Mouse (Mus musculus): ENCODE measurements around the gene BC017158. TPM values are rescaled to one million over a fixed set of nuclear protein-coding genes. Genes with fewer than 3 reads are reported as not detected.
A peak's percentile ranks its signal among the peaks of the same experiment; 100 is the strongest.

The BC017158 gene
- polyA plus RNA-seq, 1 experiment from 2014 or later: 16.7 TPM

DNA sequence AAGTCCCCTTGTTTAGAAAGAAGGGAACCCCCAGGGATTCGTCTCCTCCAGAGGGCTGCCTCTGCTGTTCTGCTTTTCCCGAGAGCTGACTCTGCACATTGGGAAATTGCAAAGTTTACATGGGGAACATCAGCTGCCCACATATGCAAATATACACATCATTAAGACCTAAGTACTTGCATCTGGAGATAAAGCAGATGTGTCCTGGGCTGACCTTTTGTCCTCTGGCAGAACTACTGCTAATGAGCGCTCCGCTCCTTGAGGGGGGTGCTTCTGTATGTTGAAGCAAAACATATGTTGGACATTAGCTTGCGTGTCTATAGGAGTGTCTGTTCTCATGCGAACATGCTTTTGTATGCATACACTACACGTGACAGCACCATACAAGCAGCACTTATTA lies 23.3 kb upstream of the BC017158 start:
- H3K27ac ChIP-seq: 0 out of 2 replicates have a peak overlapping the region, but pooled peaks have one; percentile 30
- H3K9ac ChIP-seq: no peak overlapping the region
- ATAC-seq (ENCODE audit: low read depth) (no peak), DNase-seq (no peak)
- 73% methylated on average over 7 of the region's 7 CpGs for WGBS (ENCODE audit: insufficient replicate concordance)
- H3K27me3 ChIP-seq: peaks cover 3% of the 10 kb centered on the region; the same call in 1 of the 2 replicates
- no peak overlapping the region for H3K4me2 ChIP-seq
- H3K9me3 ChIP-seq (replicated peaks): no peaks in the 10 kb centered on the region
- H3K4me3 ChIP-seq (replicated peaks): no peak overlapping the region
- H3K36me3 ChIP-seq: no peaks in the 10 kb centered on the region
- peaks cover 20% of the 10 kb centered on the region for H3K4me1 ChIP-seq (replicated peaks)

DNA sequence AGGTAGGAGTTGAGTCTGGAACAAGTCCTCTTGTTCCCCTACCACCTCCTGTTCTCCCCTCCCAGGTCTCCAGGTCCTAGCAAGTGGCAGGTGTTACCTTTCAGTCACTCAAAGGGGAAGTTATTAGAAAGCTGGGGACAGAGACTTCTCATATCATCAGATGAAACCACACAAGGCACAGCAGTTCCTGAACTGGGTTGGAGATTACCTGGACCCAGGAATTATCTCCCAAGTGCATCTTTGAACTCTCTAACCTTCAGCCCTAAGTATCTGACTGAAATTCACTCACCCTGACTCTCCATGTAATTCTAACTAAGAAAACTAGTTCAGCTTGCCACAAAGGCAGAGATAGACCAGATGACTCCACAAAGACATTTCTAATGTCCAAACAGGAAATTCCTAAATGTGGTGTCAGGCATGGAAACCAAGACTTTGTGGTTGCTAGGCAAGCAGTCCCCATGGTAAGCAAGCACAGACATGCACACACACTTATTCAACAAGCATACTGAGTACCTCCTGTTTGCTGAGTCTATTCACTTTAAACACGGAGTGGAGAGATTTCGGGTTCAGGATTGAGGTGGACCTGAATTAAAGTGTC lies 22.3 kb upstream of the BC017158 start:
- Histone ChIP-seq H3K9ac (no peak overlapping the region), H3K27ac (no peak overlapping the region), H3K4me3 (replicated peaks) (no peak overlapping the region), H3K4me1 (replicated peaks) (peaks cover 20% of the 10 kb centered on the region), H3K4me2 (no peak overlapping the region), H3K27me3 (0 out of 2 replicates have a peak, but pooled peaks cover 3% of the 10 kb centered on the region), H3K9me3 (replicated peaks) (no peaks in the 10 kb centered on the region), H3K36me3 (no peaks in the 10 kb centered on the region)
- 72% methylated on average over 2 of the region's 2 CpGs for WGBS (ENCODE audit: insufficient replicate concordance)
- no peak for DNase-seq
- no peak for ATAC-seq (ENCODE audit: low read depth)

DNA sequence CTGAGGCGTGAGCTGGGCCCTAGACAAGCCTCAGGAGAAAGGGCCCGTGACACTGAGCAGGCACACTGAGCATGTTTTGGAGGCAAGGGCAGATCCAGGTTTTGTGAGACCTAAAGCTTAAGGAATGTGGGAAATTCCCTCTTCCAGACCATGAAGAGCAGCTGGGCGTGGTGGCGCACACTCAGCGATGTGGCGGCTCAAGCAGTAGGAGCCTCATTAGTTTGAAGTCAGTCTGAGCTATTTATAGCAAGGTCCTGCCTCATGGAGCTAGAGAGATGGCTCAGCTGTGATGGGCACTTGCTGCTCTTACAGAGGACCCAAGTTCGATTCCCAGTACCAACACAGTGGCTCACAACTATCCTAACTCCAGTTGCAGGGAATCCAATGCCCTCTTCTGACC lies 21.2 kb upstream of the BC017158 start:
- Histone ChIP-seq H3K27ac (no peak overlapping the region), H3K4me3 (replicated peaks) (no peak overlapping the region), H3K9ac (no peak overlapping the region), H3K27me3 (peaks cover 7% of the 10 kb centered on the region; the same call in 1 of the 2 replicates), H3K36me3 (no peaks in the 10 kb centered on the region), H3K4me2 (no peak overlapping the region), H3K9me3 (replicated peaks) (no peaks in the 10 kb centered on the region), H3K4me1 (replicated peaks) (peaks cover 20% of the 10 kb centered on the region)
- no peak for ATAC-seq (ENCODE audit: low read depth)
- no peak for DNase-seq
- WGBS (ENCODE audit: insufficient replicate concordance): 82% methylated on average over 7 of the region's 7 CpGs

DNA sequence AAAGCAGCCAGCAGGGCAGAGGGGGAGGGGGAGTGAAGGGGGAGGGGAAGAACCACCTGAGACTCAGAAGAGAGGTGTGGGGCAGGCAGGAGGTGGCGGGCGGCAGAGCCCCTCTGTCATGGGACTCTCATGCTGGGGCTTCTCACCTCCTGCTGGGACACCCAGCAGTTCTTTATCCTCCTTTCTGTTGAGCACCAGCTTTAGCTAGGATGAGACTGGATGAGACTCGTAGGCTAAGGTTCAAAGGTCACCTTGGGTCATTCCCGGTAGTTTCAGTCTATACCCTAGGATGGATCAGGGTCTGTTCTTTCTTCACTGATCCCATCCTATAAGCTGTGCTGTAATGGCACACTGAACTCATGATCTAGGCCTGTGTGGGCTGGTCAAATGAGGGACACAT lies 19.0 kb upstream of the BC017158 start:
- DNase-seq (no peak), ATAC-seq (ENCODE audit: low read depth) (no peak)
- H3K36me3 ChIP-seq: no peaks in the 10 kb centered on the region
- H3K4me2 ChIP-seq: no peak overlapping the region
- peaks cover 16% of the 10 kb centered on the region for H3K27me3 ChIP-seq
- H3K4me3 ChIP-seq (replicated peaks): no peak overlapping the region
- WGBS (ENCODE audit: insufficient replicate concordance): 64% methylated on average over 4 of the region's 4 CpGs
- no peaks in the 10 kb centered on the region for H3K9me3 ChIP-seq (replicated peaks)
- no peak overlapping the region for H3K27ac ChIP-seq
- H3K9ac ChIP-seq: no peak overlapping the region
- peaks cover 20% of the 10 kb centered on the region for H3K4me1 ChIP-seq (replicated peaks)

DNA sequence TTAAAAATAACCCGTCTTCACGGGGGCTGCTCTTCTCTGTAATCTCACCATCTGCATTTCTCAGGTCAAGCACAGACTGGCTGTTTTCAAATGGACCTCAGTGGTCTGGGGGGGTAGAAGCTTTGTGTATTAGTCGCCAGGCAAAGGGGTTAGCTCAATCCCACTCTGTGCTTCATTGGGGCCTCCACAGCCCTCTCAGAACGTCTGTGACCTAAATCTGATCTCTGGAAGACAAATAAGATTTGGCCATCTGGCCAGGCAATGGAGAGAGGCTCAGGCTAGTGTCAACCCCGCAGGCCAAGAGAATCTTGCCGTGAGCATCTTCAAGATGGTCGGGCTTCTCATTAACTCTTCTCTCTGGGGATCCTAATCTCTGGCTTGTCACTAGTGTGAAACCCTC lies 16.5 kb upstream of the BC017158 start:
- Histone ChIP-seq H3K36me3 (no peaks in the 10 kb centered on the region), H3K4me3 (replicated peaks) (no peak overlapping the region), H3K9ac (no peak overlapping the region), H3K9me3 (replicated peaks) (no peaks in the 10 kb centered on the region), H3K27ac (no peak overlapping the region), H3K27me3 (peaks cover 26% of the 10 kb centered on the region), H3K4me1 (replicated peaks) (peaks cover 21% of the 10 kb centered on the region), H3K4me2 (no peak overlapping the region)
- ATAC-seq (ENCODE audit: low read depth) (no peak), DNase-seq (no peak)
- 62% methylated on average over 7 of the region's 7 CpGs for WGBS (ENCODE audit: insufficient replicate concordance)

DNA sequence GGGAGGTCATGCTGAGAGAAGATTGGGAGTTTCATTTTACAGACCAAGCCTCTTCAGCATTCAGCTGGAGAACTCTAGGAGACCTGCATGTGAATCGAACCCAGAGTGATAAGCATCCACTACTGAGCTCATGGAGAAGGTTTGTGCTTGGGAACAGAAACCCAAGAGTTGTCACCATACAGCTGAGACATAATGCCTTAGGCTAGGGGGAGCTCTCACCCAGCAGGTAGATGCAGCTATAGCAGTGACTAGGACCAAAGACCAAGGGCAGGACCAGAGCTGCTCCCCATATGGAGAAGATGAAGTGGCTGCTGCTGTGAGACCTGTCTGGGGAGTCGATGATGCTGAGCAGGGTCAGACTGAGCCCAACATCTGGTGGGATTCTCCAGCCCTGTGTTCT lies 15.6 kb upstream of the BC017158 start:
- H3K4me1 ChIP-seq (replicated peaks): peaks cover 28% of the 10 kb centered on the region
- DNase-seq: no peak
- H3K36me3 ChIP-seq: no peaks in the 10 kb centered on the region
- H3K27me3 ChIP-seq: peaks cover 26% of the 10 kb centered on the region
- no peak overlapping the region for H3K4me2 ChIP-seq
- no peak overlapping the region for H3K27ac ChIP-seq
- WGBS (ENCODE audit: insufficient replicate concordance): 65% methylated on average over 2 of the region's 2 CpGs
- no peaks in the 10 kb centered on the region for H3K9me3 ChIP-seq (replicated peaks)
- no peak for ATAC-seq (ENCODE audit: low read depth)
- H3K4me3 ChIP-seq (replicated peaks): no peak overlapping the region
- no peak overlapping the region for H3K9ac ChIP-seq

DNA sequence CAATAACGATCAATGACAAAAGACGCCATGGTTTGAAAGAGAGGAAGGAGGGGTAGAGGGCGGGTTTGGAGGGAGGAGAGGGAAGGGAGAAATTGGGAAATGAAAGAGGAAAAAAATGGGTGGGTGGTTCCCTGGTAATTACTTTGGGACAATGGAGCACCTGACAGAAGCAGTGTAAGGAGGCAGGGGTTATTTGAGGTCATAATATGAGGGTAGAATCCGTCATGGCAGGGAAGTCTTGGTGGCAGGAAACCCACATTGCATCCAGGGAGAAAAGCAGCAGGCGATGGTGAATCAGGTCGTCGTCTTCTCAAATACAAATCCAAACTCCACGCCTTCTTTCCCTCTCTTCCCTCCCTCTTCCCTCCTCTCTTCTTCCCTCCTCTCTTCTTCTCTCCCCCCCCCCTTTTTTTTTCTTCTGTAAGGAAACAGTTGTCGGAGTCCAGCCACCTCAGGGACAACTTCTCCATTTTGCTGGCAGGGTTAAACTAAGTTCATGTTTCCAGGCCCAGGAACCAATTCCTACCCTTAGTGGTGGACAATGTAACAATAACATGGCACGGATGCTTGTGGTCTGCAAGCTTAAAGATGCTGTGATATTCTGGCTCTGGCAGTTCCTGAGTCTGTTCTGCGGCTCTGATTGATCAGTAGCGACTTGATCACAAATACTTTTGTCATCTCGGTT lies 14.5 kb upstream of the BC017158 start:
- DNase-seq (no peak), ATAC-seq (ENCODE audit: low read depth) (no peak)
- 46% methylated on average over 13 of the region's 13 CpGs for WGBS (ENCODE audit: insufficient replicate concordance)
- no peaks in the 10 kb centered on the region for H3K36me3 ChIP-seq
- peaks cover 26% of the 10 kb centered on the region for H3K27me3 ChIP-seq
- H3K4me1 ChIP-seq (replicated peaks): peaks cover 35% of the 10 kb centered on the region
- no peak overlapping the region for H3K9ac ChIP-seq
- no peak overlapping the region for H3K4me2 ChIP-seq
- no peak overlapping the region for H3K4me3 ChIP-seq (replicated peaks)
- H3K9me3 ChIP-seq (replicated peaks): no peaks in the 10 kb centered on the region
- H3K27ac ChIP-seq: no peak overlapping the region

DNA sequence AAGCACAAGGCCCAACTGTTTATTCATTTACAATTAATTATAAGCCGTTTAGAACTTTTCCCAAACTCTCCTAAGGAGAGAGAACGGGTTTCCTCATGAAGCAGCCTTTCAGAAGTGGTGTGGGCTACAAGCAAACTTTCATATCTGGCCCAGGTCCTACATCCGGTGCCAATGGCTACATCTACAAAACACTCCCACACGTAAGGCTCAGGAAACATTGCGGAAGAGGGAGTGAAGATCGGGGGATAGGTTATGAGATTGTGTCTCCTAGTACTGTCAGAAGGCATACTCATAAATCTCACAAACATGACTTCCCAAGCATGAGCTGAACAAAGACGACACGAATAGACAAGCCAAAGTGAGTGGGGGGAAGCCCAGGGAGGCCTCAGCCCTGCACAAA lies 13.8 kb upstream of the BC017158 start:
- Histone ChIP-seq H3K27me3 (peaks cover 25% of the 10 kb centered on the region), H3K27ac (no peak overlapping the region), H3K4me1 (replicated peaks) (peaks cover 30% of the 10 kb centered on the region), H3K9ac (no peak overlapping the region), H3K36me3 (no peaks in the 10 kb centered on the region), H3K4me2 (no peak overlapping the region), H3K9me3 (replicated peaks) (no peaks in the 10 kb centered on the region), H3K4me3 (replicated peaks) (no peak overlapping the region)
- ATAC-seq (ENCODE audit: low read depth) (no peak), DNase-seq (no peak)
- whole genome bisulfite sequencing (ENCODE audit: insufficient replicate concordance): 64% methylated on average over 8 of the region's 8 CpGs

DNA sequence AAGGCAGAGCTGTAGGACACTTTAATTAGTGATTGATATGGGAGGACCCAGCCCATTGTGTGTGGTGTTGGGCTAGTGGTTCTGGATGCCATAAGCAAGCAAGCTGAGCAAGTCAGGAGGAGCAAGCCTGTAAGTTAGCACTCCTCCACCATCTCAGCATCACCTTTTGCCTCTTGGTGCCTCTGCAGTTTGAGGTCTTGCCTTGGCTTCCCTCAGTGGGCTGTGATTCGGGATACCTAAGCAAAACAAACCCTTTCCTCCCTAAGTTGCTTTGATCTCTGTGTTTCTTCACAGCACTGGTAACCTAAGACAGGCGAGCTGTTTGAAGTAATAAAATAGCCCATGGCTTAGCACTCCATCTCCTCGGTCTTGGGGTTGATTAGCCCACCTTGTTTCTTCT lies 13.3 kb upstream of the BC017158 start:
- WGBS (ENCODE audit: insufficient replicate concordance): 53% methylated on average over 3 of the region's 3 CpGs
- ATAC-seq (ENCODE audit: low read depth) (no peak), DNase-seq (no peak)
- no peak overlapping the region for H3K27ac ChIP-seq
- H3K4me2 ChIP-seq: no peak overlapping the region
- no peaks in the 10 kb centered on the region for H3K36me3 ChIP-seq
- no peak overlapping the region for H3K4me3 ChIP-seq (replicated peaks)
- peaks cover 23% of the 10 kb centered on the region for H3K27me3 ChIP-seq
- peaks cover 30% of the 10 kb centered on the region for H3K4me1 ChIP-seq (replicated peaks)
- no peak overlapping the region for H3K9ac ChIP-seq
- H3K9me3 ChIP-seq (replicated peaks): no peaks in the 10 kb centered on the region

DNA sequence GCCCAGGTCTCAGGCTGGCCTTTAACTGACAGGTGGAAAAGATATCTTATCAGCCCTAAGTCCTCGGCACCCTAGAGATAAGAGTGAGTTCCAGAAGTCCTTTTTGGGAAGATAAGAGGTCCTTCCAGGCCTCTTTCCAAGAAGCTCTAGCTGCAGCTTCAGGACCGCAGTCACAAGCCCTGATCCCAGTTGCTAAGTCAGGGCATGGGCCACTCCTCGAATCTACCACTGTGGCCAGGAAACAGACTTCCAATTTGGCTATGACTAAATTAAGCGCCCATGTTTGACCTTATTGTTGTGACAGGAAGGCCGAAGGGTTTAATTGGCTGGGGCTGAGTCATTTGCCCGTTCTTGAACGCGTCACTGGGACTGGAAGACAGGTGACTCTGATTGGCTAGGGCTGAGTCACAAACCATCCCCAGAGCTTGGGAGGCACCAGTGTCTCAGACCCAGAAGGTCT lies 12.3 kb upstream of the BC017158 start:
- Histone ChIP-seq H3K4me3 (replicated peaks) (0 out of 2 replicates have a peak overlapping the region, but pooled peaks have one; percentile 6), H3K4me2 (peak overlapping the region; percentile 52), H3K4me1 (replicated peaks) (peaks cover 30% of the 10 kb centered on the region), H3K27ac (peak overlapping the region; percentile 76), H3K9me3 (replicated peaks) (no peaks in the 10 kb centered on the region), H3K9ac (peak overlapping the region; percentile 52), H3K36me3 (no peaks in the 10 kb centered on the region), H3K27me3 (peaks cover 23% of the 10 kb centered on the region)
- peak; percentile 58 for DNase-seq
- WGBS (ENCODE audit: insufficient replicate concordance): 13% methylated on average over 8 of the region's 8 CpGs
- ATAC-seq (ENCODE audit: low read depth): peak; percentile 86

DNA sequence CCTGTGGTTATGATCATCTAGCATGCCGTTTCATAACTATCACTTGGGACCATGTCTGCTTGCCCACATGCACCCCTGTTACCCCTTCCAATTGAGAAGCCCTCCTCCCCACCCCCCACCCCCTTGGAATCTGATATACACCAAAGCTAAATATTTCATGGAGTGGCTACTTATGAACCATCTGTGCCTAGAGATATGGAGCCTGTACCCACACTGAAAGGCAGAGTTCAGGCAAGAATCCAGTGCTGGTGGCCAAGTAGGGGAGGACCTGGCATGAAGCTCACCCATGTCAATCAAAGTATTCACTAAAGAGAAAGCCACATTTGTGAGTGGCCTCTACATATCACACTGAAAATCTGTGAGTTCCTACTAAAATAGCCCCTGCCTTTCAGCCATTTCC lies 11.8 kb upstream of the BC017158 start:
- Histone ChIP-seq H3K27ac (peak overlapping the region; percentile 76), H3K27me3 (peaks cover 23% of the 10 kb centered on the region), H3K9me3 (replicated peaks) (no peaks in the 10 kb centered on the region), H3K4me3 (replicated peaks) (0 out of 2 replicates have a peak overlapping the region, but pooled peaks have one; percentile 6), H3K4me1 (replicated peaks) (peaks cover 31% of the 10 kb centered on the region), H3K9ac (peak overlapping the region; percentile 52), H3K4me2 (peak overlapping the region; percentile 52), H3K36me3 (no peaks in the 10 kb centered on the region)
- 5% methylated on average over 1 of the region's 1 CpGs for WGBS (ENCODE audit: insufficient replicate concordance)
- ATAC-seq (ENCODE audit: low read depth) (peak; percentile 48; the same call in 1 of the 2 replicates), DNase-seq (no peak)

DNA sequence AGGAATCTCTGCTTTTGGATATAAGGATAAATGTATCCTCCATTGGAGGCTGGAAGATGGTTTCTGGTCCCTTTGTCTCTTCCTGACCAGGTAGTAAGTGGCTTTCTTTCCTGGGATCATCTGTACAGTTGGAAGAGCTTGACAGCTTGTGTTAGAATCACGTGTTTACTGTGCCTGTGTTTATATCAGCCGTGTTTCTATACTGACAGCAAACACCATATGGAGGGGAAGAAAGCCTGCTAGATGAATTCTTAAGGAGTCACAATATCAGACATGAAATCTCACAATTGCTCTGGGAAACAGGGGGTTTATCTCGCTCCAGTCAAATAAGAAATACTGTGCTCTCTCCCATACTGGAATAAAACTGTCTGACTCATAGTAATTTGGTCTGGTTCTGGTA lies 11.2 kb upstream of the BC017158 start:
- H3K27me3 ChIP-seq: peaks cover 19% of the 10 kb centered on the region
- DNase-seq (no peak), ATAC-seq (ENCODE audit: low read depth) (no peak)
- H3K9ac ChIP-seq: no peak overlapping the region
- H3K9me3 ChIP-seq (replicated peaks): no peaks in the 10 kb centered on the region
- no peak overlapping the region for H3K4me3 ChIP-seq (replicated peaks)
- H3K4me2 ChIP-seq: no peak overlapping the region
- peaks cover 37% of the 10 kb centered on the region for H3K4me1 ChIP-seq (replicated peaks)
- 58% methylated on average over 3 of the region's 3 CpGs for WGBS (ENCODE audit: insufficient replicate concordance)
- no peak overlapping the region for H3K27ac ChIP-seq
- H3K36me3 ChIP-seq: no peaks in the 10 kb centered on the region

Measured in liver, embryonic 13.5 days (tissue).